Mouse (Mus musculus): Measurements from ENCODE around the gene Vac14.

GRCm38 (mm10) chr8:110687726-110688125, 69.3 kb downstream of the Vac14 start:
- TF ChIP-seq MAFK (IDR thresholded peaks at IDR 0.05; ENCODE audit: insufficient read depth, low read depth, low read length), result no peak
- TF ChIP-seq ZNF384 (IDR thresholded peaks at IDR 0.05; ENCODE audit: low read depth, low read length), result no peak
- no peak for TF ChIP-seq HCFC1 (IDR thresholded peaks at IDR 0.05; ENCODE audit: borderline replicate concordance, insufficient read depth, low read length)
- no peak for TF ChIP-seq CHD2 (IDR thresholded peaks at IDR 0.05; ENCODE audit: low read depth, low read length)
- no peak for TF ChIP-seq ZC3H11A (IDR thresholded peaks at IDR 0.05; ENCODE audit: borderline replicate concordance, low read depth, low read length)
